Mouse (Mus musculus): ENCODE measurements around the gene Erbb3. TPM values are rescaled to one million over a fixed set of nuclear protein-coding genes. Genes with fewer than 3 reads are reported as not detected.

Erbb3 gene
- polyA plus RNA-seq, 1 experiment from 2014 or later = 18.6 TPM

DNA sequence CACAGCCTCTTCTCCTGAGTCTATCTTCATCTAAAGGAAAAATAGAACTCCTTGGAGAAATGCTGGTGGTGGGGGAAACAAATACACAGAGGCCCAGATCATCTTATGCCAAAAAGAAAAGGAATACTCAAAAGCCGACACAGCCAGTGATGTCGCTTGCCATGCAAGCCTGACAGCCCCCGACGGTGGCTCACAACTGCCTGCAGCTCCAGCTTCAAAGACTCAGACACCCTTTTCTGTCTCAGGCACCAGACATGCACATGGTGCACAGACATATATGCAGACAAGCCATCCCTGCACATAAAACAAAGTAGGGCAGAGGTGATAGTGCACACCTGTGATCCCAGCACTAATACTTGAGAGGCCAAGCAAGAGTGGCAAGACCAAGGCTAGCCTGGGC, 9.7 kb downstream of the Erbb3 start:
- Histone ChIP-seq H3K4me1 (replicated peaks; ENCODE audit: control insufficient read depth, insufficient read depth) (0 out of 2 replicates have a peak, but pooled peaks cover 7% of the 10 kb centered on the region), H3K4me2 (replicated peaks; ENCODE audit: low read depth) (no peak overlapping the region), H3K27ac (replicated peaks) (peak overlapping the region; percentile 15; the same call in 1 of the 2 replicates), H3K9ac (ENCODE audit: low read length) (no peak overlapping the region), H3K9me3 (ENCODE audit: control insufficient read depth, low read length) (no peaks in the 10 kb centered on the region), H3K4me3 (ENCODE audit: low read depth, low read length) (no peak overlapping the region), H3K36me3 (ENCODE audit: control insufficient read depth, insufficient read depth, low read length) (peaks cover 2% of the 10 kb centered on the region; the same call in 1 of the 2 replicates), H3K27me3 (ENCODE audit: control insufficient read depth, insufficient read depth, low read length) (no peaks in the 10 kb centered on the region)
- 85% methylated on average over 4 of the region's 4 CpGs for WGBS
- ATAC-seq (ENCODE audit: low FRiP score, low TSS enrichment) (no peak), DNase-seq (ENCODE audit: low spot score) (no peak)
- no peak for TF ChIP-seq CTCF (IDR thresholded peaks at IDR 0.05; ENCODE audit: low read depth)

DNA sequence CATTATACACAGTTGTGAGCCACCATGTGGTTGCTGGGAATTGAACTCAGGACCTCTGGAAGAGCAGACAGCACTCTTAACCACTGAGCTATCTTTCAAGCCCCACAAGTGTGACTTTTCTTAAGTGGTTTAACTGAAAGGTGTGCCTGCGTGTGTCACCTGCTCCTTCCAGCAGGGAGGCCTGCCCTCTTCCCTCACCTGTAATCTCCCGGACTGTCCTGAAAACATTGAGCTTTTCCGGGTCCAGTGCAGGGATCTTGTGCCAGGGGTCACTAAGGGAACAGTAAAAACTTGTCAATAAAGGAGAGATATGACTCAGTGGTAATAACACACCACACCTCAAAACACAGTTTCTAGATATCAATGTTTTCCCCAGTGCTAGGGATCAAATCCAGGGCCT, 10.2 kb downstream of the Erbb3 start:
- no peak for TF ChIP-seq CTCF (IDR thresholded peaks at IDR 0.05; ENCODE audit: low read depth)
- TF ChIP-seq EP300 (optimal IDR thresholded peaks at IDR 0.05) = no peak
- H3K9me3 ChIP-seq (ENCODE audit: control insufficient read depth, low read length) = no peaks in the 10 kb centered on the region
- peak; percentile 78 for ATAC-seq (ENCODE audit: low FRiP score, low TSS enrichment)
- no peak overlapping the region for H3K9ac ChIP-seq (ENCODE audit: low read length)
- WGBS = 48% methylated on average over 3 of the region's 3 CpGs
- 0 out of 2 replicates have a peak, but pooled peaks cover 7% of the 10 kb centered on the region for H3K4me1 ChIP-seq (replicated peaks; ENCODE audit: control insufficient read depth, insufficient read depth)
- peak overlapping the region; percentile 15 for H3K27ac ChIP-seq (replicated peaks)
- no peak overlapping the region for H3K4me3 ChIP-seq (ENCODE audit: low read depth, low read length)
- no peaks in the 10 kb centered on the region for H3K27me3 ChIP-seq (ENCODE audit: control insufficient read depth, insufficient read depth, low read length)
- H3K4me2 ChIP-seq (replicated peaks; ENCODE audit: low read depth) = no peak overlapping the region
- peaks cover 2% of the 10 kb centered on the region; the same call in 1 of the 2 replicates for H3K36me3 ChIP-seq (ENCODE audit: control insufficient read depth, insufficient read depth, low read length)
- DNase-seq (ENCODE audit: low spot score) = peak; percentile 71

DNA sequence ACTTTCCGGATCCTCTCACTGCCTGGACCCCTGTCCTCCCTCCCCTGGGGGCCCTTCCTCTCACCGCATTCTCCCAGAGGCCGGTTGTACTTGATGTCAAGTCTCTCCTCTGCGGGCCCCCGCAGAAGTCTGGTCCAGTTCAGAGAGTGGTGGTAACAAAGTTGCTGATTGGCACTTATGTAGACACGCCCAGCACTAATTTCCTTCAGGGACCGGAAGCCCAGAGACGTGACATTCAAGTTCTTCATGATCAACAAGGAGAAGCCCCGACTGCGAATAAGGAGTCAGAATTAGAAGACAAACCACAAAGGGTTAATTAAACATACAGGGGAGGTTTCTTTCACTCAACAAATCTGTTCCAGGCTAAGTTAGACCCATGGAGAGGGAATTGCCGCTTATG, 11.1 kb downstream of the Erbb3 start:
- TF ChIP-seq CTCF (IDR thresholded peaks at IDR 0.05; ENCODE audit: low read depth) (no peak), EP300 (optimal IDR thresholded peaks at IDR 0.05) (no peak)
- H3K36me3 ChIP-seq (ENCODE audit: control insufficient read depth, insufficient read depth, low read length) = peaks cover 2% of the 10 kb centered on the region; the same call in 1 of the 2 replicates
- H3K27me3 ChIP-seq (ENCODE audit: control insufficient read depth, insufficient read depth, low read length) = no peaks in the 10 kb centered on the region
- H3K9me3 ChIP-seq (ENCODE audit: control insufficient read depth, low read length) = no peaks in the 10 kb centered on the region
- H3K4me3 ChIP-seq (ENCODE audit: low read depth, low read length) = no peak overlapping the region
- no peak overlapping the region for H3K27ac ChIP-seq (replicated peaks)
- H3K9ac ChIP-seq (ENCODE audit: low read length) = no peak overlapping the region
- DNase-seq (ENCODE audit: low spot score) (no peak), ATAC-seq (ENCODE audit: low FRiP score, low TSS enrichment) (no peak)
- H3K4me2 ChIP-seq (replicated peaks; ENCODE audit: low read depth) = no peak overlapping the region
- 65% methylated on average over 11 of the region's 11 CpGs for WGBS
- H3K4me1 ChIP-seq (replicated peaks; ENCODE audit: control insufficient read depth, insufficient read depth) = no peaks in the 10 kb centered on the region

DNA sequence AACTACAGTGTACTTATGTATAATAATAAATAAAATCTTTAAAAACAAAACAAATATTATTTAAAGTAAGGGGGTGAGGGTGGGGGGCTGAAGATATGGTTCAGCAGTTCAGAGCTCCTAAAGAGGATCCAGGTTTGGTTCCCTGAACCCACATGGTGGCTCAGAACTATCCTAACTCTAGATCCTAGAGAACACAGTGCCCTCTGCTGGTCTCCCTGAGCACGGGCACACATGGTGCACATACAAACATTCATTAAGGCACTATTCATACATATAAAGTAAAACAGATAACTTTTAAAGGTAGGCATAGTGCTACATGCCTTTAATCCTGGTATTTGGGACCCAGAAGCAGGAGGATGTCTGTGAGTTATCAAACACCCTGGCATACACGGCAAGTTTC, 14.4 kb downstream of the Erbb3 start:
- ATAC-seq (ENCODE audit: low FRiP score, low TSS enrichment) = no peak
- H3K4me2 ChIP-seq (replicated peaks; ENCODE audit: low read depth) = no peak overlapping the region
- WGBS = 97% methylated on average over 2 of the region's 2 CpGs
- H3K4me1 ChIP-seq (replicated peaks; ENCODE audit: control insufficient read depth, insufficient read depth) = no peaks in the 10 kb centered on the region
- no peaks in the 10 kb centered on the region for H3K9me3 ChIP-seq (ENCODE audit: control insufficient read depth, low read length)
- no peak overlapping the region for H3K9ac ChIP-seq (ENCODE audit: low read length)
- peaks cover under 1% of the 10 kb centered on the region for H3K36me3 ChIP-seq (ENCODE audit: control insufficient read depth, insufficient read depth, low read length)
- TF ChIP-seq CTCF (IDR thresholded peaks at IDR 0.05; ENCODE audit: low read depth) (peak; percentile 65), EP300 (optimal IDR thresholded peaks at IDR 0.05) (no peak)
- DNase-seq (ENCODE audit: low spot score) = no peak
- no peak overlapping the region for H3K27ac ChIP-seq (replicated peaks)
- H3K27me3 ChIP-seq (ENCODE audit: control insufficient read depth, insufficient read depth, low read length) = no peaks in the 10 kb centered on the region
- no peak overlapping the region for H3K4me3 ChIP-seq (ENCODE audit: low read depth, low read length)

- H3K27ac ChIP-seq (replicated peaks) = peak within 1 kb of the TSS; percentile 93
- under 1% methylated on average over 57 of the region's 58 CpGs for WGBS
- peak within 1 kb of the TSS; percentile 91 for H3K9ac ChIP-seq (ENCODE audit: low read length)
- no peaks in the 10 kb centered on the region for H3K4me1 ChIP-seq (replicated peaks; ENCODE audit: control insufficient read depth, insufficient read depth)
- H3K4me2 ChIP-seq (replicated peaks; ENCODE audit: low read depth) = peak within 1 kb of the TSS; percentile 81
- H3K36me3 ChIP-seq (ENCODE audit: control insufficient read depth, insufficient read depth, low read length) = peaks cover 9% of the 10 kb centered on the region
- no peaks in the 10 kb centered on the region for H3K27me3 ChIP-seq (ENCODE audit: control insufficient read depth, insufficient read depth, low read length)
- peak within 1 kb of the TSS; percentile 82 for H3K4me3 ChIP-seq (ENCODE audit: low read depth, low read length)
- peak; percentile 99 for DNase-seq (ENCODE audit: low spot score)
- TF ChIP-seq EP300 (optimal IDR thresholded peaks at IDR 0.05) (no peak), CTCF (IDR thresholded peaks at IDR 0.05; ENCODE audit: low read depth) (peak; percentile 29)
- H3K9me3 ChIP-seq (ENCODE audit: control insufficient read depth, low read length) = no peaks in the 10 kb centered on the region
- peak; percentile 97 for ATAC-seq (ENCODE audit: low FRiP score, low TSS enrichment)
Observed at GRCm38 (mm10) chr10:128565788-128566531, 23.5 kb downstream of the Erbb3 start, which contains the start of gene Pa2g4. Gene Pa2g4 (minus strand): TSS chr10:128565987.

GRCm38 (mm10) chr10:128565206-128565787, 24.2 kb downstream of the Erbb3 start:
- under 1% methylated on average over 45 of the region's 46 CpGs for WGBS

More at GRCm38 (mm10) chr10:128565206-128565787, 24.2 kb downstream of the Erbb3 start:
- TF ChIP-seq CTCF (IDR thresholded peaks at IDR 0.05; ENCODE audit: low read depth) (0 out of 2 replicates have a peak, but pooled peaks have one; percentile 17), EP300 (optimal IDR thresholded peaks at IDR 0.05) (no peak)
- ATAC-seq (ENCODE audit: low FRiP score, low TSS enrichment) (peak; percentile 17), DNase-seq (ENCODE audit: low spot score) (peak; percentile 67)
- Histone ChIP-seq H3K9ac (ENCODE audit: low read length) (peak overlapping the region; percentile 91), H3K9me3 (ENCODE audit: control insufficient read depth, low read length) (no peaks in the 10 kb centered on the region), H3K36me3 (ENCODE audit: control insufficient read depth, insufficient read depth, low read length) (peaks cover 13% of the 10 kb centered on the region), H3K4me3 (ENCODE audit: low read depth, low read length) (peak overlapping the region; percentile 82), H3K27ac (replicated peaks) (peak overlapping the region; percentile 93), H3K27me3 (ENCODE audit: control insufficient read depth, insufficient read depth, low read length) (no peaks in the 10 kb centered on the region), H3K4me2 (replicated peaks; ENCODE audit: low read depth) (peak overlapping the region; percentile 81), H3K4me1 (replicated peaks; ENCODE audit: control insufficient read depth, insufficient read depth) (no peaks in the 10 kb centered on the region)

All from stomach, postnatal 0 days (tissue).